Mouse (Mus musculus): ENCODE results near the gene Itga5.

DNA sequence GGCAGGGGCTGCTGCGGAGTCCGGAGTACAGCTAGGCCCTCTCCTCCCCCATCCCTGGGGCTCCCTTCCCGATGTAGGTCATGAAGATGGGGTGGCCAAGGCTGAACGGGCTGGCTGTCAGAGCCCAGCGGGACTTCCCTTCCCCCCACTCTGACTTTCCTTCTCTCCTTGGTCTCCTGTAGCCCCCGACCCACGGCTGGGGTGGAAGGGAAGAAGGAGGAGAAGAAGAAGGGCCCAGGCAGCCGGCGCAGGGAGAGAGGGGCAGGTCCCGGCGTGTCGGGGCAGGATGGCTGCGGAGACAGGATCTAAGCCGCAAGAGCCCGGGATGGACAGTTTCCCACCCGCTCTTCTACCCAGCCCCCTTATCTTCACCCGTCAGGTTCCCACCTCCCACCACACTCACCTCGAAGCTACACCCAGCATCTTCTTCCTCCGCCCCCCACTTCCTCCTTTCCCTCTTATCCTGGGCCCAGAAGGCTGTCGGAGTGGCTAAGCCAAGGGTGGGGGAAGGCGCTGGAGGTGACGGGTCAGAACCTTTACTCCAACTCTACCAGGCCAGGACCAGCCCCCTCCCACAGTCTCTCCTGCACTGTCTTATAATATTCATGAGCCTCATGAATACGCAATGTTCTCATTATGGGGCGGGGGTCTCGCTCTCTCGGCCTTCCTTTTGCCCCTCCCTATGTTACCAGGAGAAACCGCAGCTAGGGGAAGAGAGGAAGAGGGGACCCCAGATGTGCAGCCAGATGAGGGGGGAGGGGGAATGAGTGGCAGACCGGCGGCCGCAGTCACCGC lies 27.2 kb downstream of the Itga5 start:
- no peak for TF ChIP-seq CTCF (IDR thresholded peaks at IDR 0.05; ENCODE audit: low read depth, low read length)
- TF ChIP-seq POLR2A (IDR thresholded peaks at IDR 0.05; ENCODE audit: borderline replicate concordance, low read depth, low read length): no peak

Data from bone marrow macrophage, adult 2 months (primary cell).